Mouse (Mus musculus) hindbrain, embryonic 15.5 days (tissue): ENCODE measurements around the gene Cdh13. TPM values are rescaled to one million over a fixed set of nuclear protein-coding genes. Genes with fewer than 3 reads are reported as not detected.

ENCODE experiments used
- ATAC-seq: fragments of 200-750 bp; cut with Nextera tagmentation; 2 replicates; pipeline ENCODE4 v1.8.0; 2017; ENCODE audit warnings: low read depth, moderate number of reproducible peaks, moderate TSS enrichment; ENCODE audit not compliant: low FRiP score
- H3K27ac ChIP-seq: fragments of 300-500 bp; sonication (generic); replicated peaks from 2 replicates; pipeline ENCODE4 v1.5.1; 2015; ENCODE audit warnings: mild to moderate bottlenecking, inconsistent platforms
- H3K27me3 ChIP-seq: fragments of 300-500 bp; sonication (generic); 2 replicates; pipeline ENCODE4 v1.6.1; 2015; ENCODE audit warnings: control low read depth, inconsistent platforms
- H3K36me3 ChIP-seq: fragments of 300-500 bp; sonication (generic); 2 replicates; pipeline ENCODE4 v1.6.1; 2015; ENCODE audit warnings: control low read depth, inconsistent platforms
- H3K4me1 ChIP-seq: fragments of 300-500 bp; sonication (generic); replicated peaks from 2 replicates; pipeline ENCODE4 v1.6.1; 2015; ENCODE audit warnings: control low read depth, inconsistent platforms
- H3K4me2 ChIP-seq: fragments of 300-500 bp; sonication (generic); 2 replicates; pipeline ENCODE4 v1.6.1; 2015; ENCODE audit warnings: moderate library complexity, mild to moderate bottlenecking, inconsistent platforms
- H3K4me3 ChIP-seq: fragments of 300-500 bp; sonication (generic); 2 replicates; pipeline ENCODE4 v1.5.1; 2015; ENCODE audit warnings: mild to moderate bottlenecking, inconsistent platforms
- H3K9ac ChIP-seq: fragments of 300-500 bp; sonication (generic); 2 replicates; pipeline ENCODE4 v1.6.1; 2015; ENCODE audit warnings: inconsistent platforms
- H3K9me3 ChIP-seq: fragments of 300-500 bp; sonication (generic); 2 replicates; pipeline ENCODE4 v1.6.1; 2016; ENCODE audit warnings: control low read depth, inconsistent platforms
- WGBS: fragments of 180-500 bp; shearing (Covaris S2); methylation state at CpG from one replicate; pipeline ENCODE4 v1.1.7; 2015; 5-methylcytosine and 5-hydroxymethylcytosine counted together
- polyA plus RNA-seq: library from polyadenylated mRNA; unstranded; fragments of >200 nt; fragmentation: Nextera tagmentation; extraction: Ambion mirVana; gene quantifications from 2 replicates; pipeline ENCODE4 v1.2.1, GENCODE M21; 2015

Cdh13 gene
- polyA plus RNA-seq, 1 experiment from 2014 or later, result 112 TPM

DNA sequence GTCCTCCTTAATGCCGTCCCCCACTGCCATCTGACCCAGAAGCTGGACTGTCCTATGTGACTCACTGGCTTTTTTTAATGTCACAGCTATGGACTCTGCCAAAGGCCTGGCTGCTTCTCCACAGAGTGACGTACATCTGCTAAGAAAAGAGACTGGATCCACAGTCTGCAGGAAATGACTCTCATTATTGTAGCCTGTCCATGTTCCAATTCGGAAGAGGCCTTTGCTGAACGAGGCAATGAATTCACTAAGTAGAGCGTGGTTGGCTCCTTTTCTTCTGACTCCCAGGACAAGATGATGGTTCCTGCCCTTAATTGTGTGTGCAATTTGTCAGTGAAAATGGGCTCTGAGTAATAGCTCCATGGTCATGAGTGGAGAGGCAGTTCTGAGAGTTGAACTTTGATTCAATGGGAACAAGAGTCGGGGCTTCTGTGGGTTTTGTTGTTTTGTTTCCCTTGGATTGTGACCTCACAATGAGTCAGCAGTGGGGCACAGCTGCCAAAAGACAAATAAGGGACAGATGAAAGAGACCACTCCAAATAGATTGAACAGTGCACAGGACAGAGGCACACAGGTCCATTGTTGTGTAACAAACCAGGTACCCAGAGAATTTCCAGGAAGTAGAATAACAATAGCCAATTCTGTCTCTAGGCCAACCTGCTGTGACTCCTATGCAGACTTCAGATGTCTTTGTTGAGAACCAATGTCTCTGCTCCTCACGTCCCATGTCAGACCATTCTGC is 110.5 kb downstream of the Cdh13 start:
- no peaks in the 10 kb centered on the region for H3K27me3 ChIP-seq
- no peak overlapping the region for H3K4me3 ChIP-seq
- 52% methylated on average over 7 of the region's 7 CpGs for WGBS
- no peak overlapping the region for H3K9ac ChIP-seq
- H3K4me1 ChIP-seq, result no peaks in the 10 kb centered on the region
- no peak for ATAC-seq
- H3K36me3 ChIP-seq, result no peaks in the 10 kb centered on the region
- no peaks in the 10 kb centered on the region for H3K9me3 ChIP-seq
- H3K4me2 ChIP-seq, result no peak overlapping the region
- H3K27ac ChIP-seq, result no peak overlapping the region

DNA sequence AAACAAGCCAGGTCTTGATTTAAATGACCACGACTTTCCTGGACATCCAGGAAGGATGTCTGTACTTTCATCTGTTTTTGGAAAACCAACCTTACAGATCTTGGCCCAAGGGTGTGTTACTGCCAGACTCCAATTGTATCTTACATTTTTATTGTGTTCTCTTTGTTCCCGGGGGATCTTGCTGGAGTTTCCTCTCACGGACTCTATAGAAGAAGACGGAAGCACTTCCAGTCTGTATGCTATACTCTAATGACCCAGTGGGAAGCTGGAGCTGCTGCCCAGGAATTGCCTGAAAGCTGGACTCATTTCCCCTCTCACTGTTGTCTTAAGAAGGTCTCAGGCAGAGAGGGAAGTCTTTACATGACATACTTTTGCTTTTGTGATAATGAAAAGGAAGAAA is 111.6 kb downstream of the Cdh13 start:
- H3K4me1 ChIP-seq, result no peaks in the 10 kb centered on the region
- no peaks in the 10 kb centered on the region for H3K36me3 ChIP-seq
- no peak overlapping the region for H3K4me2 ChIP-seq
- no peak for ATAC-seq
- H3K27ac ChIP-seq, result no peak overlapping the region
- H3K4me3 ChIP-seq, result no peak overlapping the region
- no peaks in the 10 kb centered on the region for H3K9me3 ChIP-seq
- H3K27me3 ChIP-seq, result no peaks in the 10 kb centered on the region
- H3K9ac ChIP-seq, result no peak overlapping the region
- 72% methylated on average over 4 of the region's 4 CpGs for WGBS

DNA sequence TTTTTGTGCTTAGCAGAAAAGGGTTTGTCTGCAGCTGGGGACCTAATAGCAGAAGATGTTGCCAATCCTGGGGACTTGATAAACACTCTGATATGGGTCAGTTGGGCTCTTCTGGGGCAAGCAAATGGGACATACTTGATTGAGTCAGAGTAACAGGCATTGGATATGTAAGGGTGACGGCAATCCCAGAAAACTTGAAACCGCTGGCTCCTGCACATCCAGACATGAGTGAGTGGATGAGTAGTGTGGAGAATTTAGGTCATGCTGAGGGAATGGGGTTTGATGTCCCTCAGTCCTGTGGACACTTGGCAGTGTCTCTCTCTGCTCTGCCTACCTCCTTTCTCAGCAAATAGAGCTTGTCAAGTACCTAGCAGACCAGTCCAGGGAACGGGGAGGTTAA is 121.3 kb downstream of the Cdh13 start:
- H3K9me3 ChIP-seq, result no peaks in the 10 kb centered on the region
- no peak overlapping the region for H3K27ac ChIP-seq
- H3K9ac ChIP-seq, result no peak overlapping the region
- H3K4me3 ChIP-seq, result no peak overlapping the region
- H3K36me3 ChIP-seq, result no peaks in the 10 kb centered on the region
- no peak for ATAC-seq
- H3K27me3 ChIP-seq, result no peaks in the 10 kb centered on the region
- H3K4me2 ChIP-seq, result no peak overlapping the region
- H3K4me1 ChIP-seq, result no peaks in the 10 kb centered on the region
- whole genome bisulfite sequencing, result 92% methylated on average over 3 of the region's 3 CpGs

DNA sequence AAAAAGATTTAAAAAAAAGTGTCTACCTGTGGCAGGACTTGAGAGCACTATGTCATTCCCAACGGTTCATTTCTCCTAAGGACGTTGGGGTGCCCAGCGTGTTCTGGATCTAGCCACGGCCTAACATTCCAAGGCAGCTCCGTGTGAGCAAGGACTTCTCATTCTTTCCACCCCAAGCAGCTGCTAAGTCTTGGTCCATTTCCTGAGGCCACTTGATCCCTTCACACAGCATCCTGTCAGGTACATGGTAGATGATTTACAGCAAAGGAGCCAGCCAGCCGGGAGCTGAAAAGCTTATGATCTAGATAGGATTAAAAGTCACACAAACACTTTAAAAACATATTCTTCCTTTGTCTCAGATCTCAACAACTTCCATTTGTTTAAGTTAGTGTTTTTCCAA is 123.8 kb downstream of the Cdh13 start:
- H3K9me3 ChIP-seq, result no peaks in the 10 kb centered on the region
- H3K4me3 ChIP-seq, result no peak overlapping the region
- 88% methylated on average over 6 of the region's 6 CpGs for WGBS
- no peak overlapping the region for H3K27ac ChIP-seq
- H3K4me2 ChIP-seq, result no peak overlapping the region
- H3K27me3 ChIP-seq, result no peaks in the 10 kb centered on the region
- no peak for ATAC-seq
- no peak overlapping the region for H3K9ac ChIP-seq
- H3K4me1 ChIP-seq, result no peaks in the 10 kb centered on the region
- H3K36me3 ChIP-seq, result no peaks in the 10 kb centered on the region

DNA sequence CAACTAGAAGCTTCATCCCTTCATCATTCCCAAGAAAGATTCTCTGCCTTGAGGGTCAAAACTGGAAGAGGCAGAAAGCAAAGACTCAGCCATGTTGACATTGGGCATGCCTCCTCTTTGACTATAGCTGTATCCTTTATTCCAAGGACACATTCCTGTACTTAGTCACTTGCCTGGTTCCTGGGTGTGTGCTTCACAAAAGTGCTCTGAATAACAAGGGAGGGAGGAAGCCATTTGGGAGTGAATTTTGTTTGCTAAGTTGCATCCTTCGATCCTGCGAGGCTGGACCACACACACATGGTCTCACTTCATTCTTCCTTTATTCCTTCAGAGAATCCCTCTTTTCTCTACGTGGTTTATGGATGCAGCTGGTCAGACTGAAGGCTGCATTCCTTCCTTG is 125.9 kb downstream of the Cdh13 start:
- no peaks in the 10 kb centered on the region for H3K27me3 ChIP-seq
- H3K4me1 ChIP-seq, result no peaks in the 10 kb centered on the region
- H3K9me3 ChIP-seq, result no peaks in the 10 kb centered on the region
- no peak overlapping the region for H3K27ac ChIP-seq
- H3K36me3 ChIP-seq, result no peaks in the 10 kb centered on the region
- no peak overlapping the region for H3K4me3 ChIP-seq
- no peak overlapping the region for H3K9ac ChIP-seq
- ATAC-seq, result no peak
- 81% methylated on average over 3 of the region's 3 CpGs for WGBS
- no peak overlapping the region for H3K4me2 ChIP-seq

DNA sequence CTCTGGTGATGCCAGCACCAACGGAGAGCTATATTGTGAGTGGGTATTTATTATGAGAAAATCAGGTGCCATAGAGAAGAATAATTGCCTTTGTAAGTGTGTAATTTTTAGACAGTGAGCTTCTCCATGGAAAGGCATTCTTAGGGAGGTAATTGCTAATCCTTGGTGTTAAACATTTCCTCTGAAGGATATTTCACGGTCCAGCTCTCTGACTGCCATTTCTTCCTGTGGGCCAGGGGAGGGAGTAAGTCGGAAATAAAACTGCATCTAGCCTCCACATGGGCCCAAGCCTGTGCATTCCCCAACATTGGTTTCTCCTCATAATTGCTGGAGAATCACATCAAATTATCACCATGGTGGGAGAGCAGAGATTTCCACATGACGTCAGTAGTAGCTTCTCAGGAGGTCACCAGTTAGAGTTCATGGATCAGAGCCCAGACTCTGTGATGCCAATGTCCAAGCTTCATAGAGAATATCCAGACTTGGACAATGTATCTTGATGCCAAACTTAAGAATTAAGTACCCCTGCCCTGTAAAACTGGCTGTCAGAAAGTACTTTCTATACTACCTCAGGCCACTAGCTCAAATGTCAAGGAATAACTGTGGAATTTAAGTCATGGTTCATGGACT is 126.9 kb downstream of the Cdh13 start:
- no peak for ATAC-seq
- no peak overlapping the region for H3K27ac ChIP-seq

DNA sequence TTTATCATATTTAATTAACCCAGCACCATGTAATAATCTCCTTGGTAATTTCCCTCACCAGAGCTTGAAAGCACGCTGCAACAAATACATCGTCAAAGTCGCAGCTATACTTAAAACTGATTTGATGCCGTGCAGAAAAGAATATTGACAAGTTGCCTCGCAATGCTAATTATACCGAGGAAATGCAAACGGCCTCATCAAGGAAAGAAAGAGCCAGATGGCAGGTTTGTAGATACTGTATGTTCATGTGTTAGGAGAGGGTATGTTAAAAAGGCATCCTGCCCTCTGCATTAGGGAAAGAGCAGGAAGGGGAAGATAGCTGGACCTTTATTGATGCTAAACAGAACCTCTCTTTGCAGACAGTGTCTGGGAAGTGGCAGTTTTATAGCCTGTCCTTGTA is 132.1 kb downstream of the Cdh13 start:
- H3K4me3 ChIP-seq, result no peak overlapping the region
- no peak for ATAC-seq
- no peaks in the 10 kb centered on the region for H3K27me3 ChIP-seq
- H3K36me3 ChIP-seq, result no peaks in the 10 kb centered on the region
- H3K4me1 ChIP-seq, result 0 out of 2 replicates have a peak, but pooled peaks cover 4% of the 10 kb centered on the region
- H3K9ac ChIP-seq, result no peak overlapping the region
- H3K27ac ChIP-seq, result no peak overlapping the region
- WGBS, result 51% methylated on average over 7 of the region's 7 CpGs
- no peaks in the 10 kb centered on the region for H3K9me3 ChIP-seq
- H3K4me2 ChIP-seq, result no peak overlapping the region

More for the DNA sequence above, 126.9 kb downstream of the Cdh13 start:
- no peak overlapping the region for H3K9ac ChIP-seq
- 0 out of 2 replicates have a peak, but pooled peaks cover 3% of the 10 kb centered on the region for H3K4me1 ChIP-seq
- no peaks in the 10 kb centered on the region for H3K9me3 ChIP-seq
- H3K4me3 ChIP-seq, result no peak overlapping the region
- H3K27me3 ChIP-seq, result no peaks in the 10 kb centered on the region
- H3K4me2 ChIP-seq, result no peak overlapping the region
- WGBS, result 76% methylated on average over 4 of the region's 4 CpGs
- H3K36me3 ChIP-seq, result no peaks in the 10 kb centered on the region

DNA sequence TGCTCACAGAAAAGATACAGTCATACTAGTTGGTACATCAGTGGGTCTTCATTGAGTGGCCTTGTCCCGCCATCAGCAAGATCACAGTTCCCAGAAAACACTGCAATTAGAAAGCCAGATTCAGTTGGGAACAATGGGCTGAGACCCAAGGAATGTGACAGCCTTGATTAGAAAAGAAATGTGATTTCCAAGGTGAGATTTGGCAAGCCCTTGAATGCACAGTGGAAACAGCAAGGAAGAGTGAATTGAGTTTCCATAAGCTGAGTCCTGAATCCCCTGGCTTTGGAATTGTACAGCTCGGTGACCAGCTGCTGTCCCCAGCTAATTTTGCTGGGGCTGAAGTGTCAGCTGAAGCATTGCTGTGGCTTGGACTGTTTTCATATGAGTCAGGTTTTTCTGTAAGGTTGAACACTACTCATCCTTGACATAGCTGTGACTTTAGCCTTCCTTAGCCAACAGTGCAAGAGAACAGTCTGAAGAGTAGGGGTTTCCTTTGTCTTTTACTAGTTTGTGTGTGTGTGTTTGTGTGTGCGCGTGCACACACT is 133.3 kb downstream of the Cdh13 start:
- Histone ChIP-seq H3K9me3 (no peaks in the 10 kb centered on the region), H3K4me1 (0 out of 2 replicates have a peak, but pooled peaks cover 4% of the 10 kb centered on the region), H3K9ac (no peak overlapping the region), H3K4me3 (no peak overlapping the region), H3K27ac (no peak overlapping the region), H3K4me2 (no peak overlapping the region), H3K27me3 (no peaks in the 10 kb centered on the region), H3K36me3 (no peaks in the 10 kb centered on the region)
- WGBS, result 91% methylated on average over 4 of the region's 4 CpGs
- ATAC-seq, result no peak

DNA sequence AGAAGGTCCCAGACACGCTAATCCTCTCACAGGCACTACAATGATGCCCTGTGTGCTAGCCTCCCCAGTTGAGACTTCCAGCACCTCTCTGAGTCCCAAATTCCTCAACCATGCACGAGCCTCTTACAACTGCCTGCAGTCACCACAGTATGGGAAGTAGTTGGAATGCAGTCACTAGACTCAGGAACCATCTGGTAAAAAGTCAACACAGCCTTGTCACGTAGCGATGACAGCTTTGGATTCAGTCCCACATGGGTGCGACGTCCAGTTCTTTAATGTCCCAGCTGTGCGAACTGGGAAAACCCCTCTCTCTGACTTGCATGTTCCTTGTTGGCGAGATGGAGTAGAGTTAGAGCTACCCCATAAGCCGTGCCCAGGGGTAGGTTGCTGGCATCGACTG is 139.1 kb downstream of the Cdh13 start:
- no peaks in the 10 kb centered on the region for H3K27me3 ChIP-seq
- H3K27ac ChIP-seq, result no peak overlapping the region
- WGBS, result 90% methylated on average over 10 of the region's 10 CpGs
- no peak for ATAC-seq
- H3K9ac ChIP-seq, result no peak overlapping the region
- no peaks in the 10 kb centered on the region for H3K36me3 ChIP-seq
- no peak overlapping the region for H3K4me3 ChIP-seq
- no peaks in the 10 kb centered on the region for H3K4me1 ChIP-seq
- H3K4me2 ChIP-seq, result no peak overlapping the region
- no peaks in the 10 kb centered on the region for H3K9me3 ChIP-seq

DNA sequence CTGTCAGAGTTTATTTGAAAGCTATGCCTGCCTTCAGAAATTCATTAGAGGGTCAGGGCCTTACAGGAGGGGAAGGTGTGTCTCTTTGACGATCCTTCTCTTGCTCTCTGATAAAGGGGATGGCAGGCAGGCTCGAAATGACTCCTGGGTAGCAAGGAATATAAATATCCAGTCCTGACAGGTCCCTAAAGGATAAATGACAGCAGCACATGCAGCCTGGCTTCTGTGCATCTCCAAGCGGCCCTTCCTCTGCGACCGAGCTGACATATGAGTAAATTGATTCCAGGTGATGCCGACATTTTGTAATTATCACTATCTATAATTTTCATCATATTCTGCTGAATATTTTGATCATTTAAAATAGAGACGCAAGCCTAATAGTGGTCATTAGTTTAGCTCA is 145.4 kb downstream of the Cdh13 start:
- Histone ChIP-seq H3K4me1 (peaks cover 7% of the 10 kb centered on the region; the same call in 1 of the 2 replicates), H3K36me3 (no peaks in the 10 kb centered on the region), H3K27ac (no peak overlapping the region), H3K27me3 (no peaks in the 10 kb centered on the region), H3K4me3 (no peak overlapping the region), H3K9ac (no peak overlapping the region), H3K9me3 (no peaks in the 10 kb centered on the region), H3K4me2 (no peak overlapping the region)
- ATAC-seq, result no peak
- WGBS, result 60% methylated on average over 7 of the region's 7 CpGs

DNA sequence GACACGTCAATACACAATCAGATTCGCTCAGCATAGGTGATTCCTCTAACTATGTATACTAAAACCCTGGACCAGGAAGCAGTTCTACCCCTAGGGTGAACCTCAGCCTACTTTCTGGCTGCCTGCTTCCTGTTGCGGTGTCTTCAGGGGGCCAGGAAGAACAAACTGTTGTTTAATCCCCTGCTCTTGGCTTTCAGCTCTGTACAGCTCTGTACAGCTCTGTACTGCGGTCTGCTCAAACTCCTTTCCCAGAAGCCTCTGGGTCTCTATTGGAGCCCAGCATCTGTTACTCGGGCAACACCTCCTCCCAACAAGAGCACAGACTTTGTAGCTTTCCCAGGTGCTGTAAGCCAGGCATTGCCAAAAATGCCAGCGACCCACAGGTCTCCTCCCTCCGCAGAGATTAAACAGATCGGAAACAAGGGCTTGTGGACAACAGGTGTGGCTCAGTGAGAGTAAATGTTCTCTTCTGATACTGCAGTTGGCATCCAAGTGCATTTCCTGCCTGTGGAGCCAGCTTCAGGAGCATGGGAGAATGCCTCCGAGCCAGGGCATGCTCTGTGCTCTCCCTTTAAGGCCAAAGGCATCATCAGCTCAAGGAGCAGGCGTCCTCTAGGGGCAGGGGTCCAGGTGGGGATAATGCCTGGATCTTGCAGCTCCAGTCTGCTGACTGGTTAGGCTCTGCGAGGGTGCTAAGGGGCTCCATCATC is 148.4 kb downstream of the Cdh13 start:
- Histone ChIP-seq H3K27me3 (no peaks in the 10 kb centered on the region), H3K4me1 (peaks cover 21% of the 10 kb centered on the region), H3K9ac (no peak overlapping the region), H3K4me2 (no peak overlapping the region), H3K9me3 (no peaks in the 10 kb centered on the region), H3K36me3 (no peaks in the 10 kb centered on the region), H3K27ac (no peak overlapping the region), H3K4me3 (no peak overlapping the region)
- 79% methylated on average over 11 of the region's 11 CpGs for WGBS
- no peak for ATAC-seq

DNA sequence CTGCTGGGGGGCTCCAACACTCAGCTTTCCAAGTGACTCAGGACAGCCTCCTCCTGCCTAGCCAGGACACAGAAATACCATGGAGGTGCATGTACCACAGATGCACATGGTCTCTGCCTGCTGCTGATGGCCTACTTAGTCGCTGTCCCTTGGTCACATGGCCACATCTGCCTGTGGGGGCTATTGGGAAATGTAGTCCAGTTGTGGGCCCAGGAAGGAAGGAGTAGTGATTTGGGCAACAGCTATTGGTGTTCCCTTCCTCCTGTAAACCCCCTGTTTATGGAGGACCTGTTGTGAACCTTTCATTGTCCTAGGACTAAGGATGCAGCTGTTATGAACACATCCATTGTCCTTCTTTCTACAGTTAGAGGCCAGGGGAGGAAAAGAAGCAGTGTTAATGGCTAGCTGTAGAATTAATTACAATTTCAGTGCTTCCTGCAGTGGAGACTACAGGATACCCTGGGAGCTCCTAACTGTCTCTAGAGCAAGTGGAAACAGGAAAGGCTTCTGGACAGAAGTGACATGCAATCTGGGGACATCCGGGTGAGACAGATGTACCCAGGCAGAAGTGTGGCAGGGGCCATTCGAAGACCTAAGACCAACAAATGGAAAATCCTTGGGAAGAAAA is 150.1 kb downstream of the Cdh13 start:
- no peak for ATAC-seq
- 88% methylated on average over 3 of the region's 3 CpGs for WGBS

More for the DNA sequence above, 150.1 kb downstream of the Cdh13 start:
- no peak overlapping the region for H3K9ac ChIP-seq
- peaks cover 33% of the 10 kb centered on the region for H3K4me1 ChIP-seq
- H3K27ac ChIP-seq, result no peak overlapping the region
- no peaks in the 10 kb centered on the region for H3K9me3 ChIP-seq
- H3K4me3 ChIP-seq, result no peak overlapping the region
- H3K36me3 ChIP-seq, result no peaks in the 10 kb centered on the region
- H3K4me2 ChIP-seq, result no peak overlapping the region
- H3K27me3 ChIP-seq, result no peaks in the 10 kb centered on the region
